8 mouse cellular contexts compared by ENCODE assay signal in the genomic region with DNA sequence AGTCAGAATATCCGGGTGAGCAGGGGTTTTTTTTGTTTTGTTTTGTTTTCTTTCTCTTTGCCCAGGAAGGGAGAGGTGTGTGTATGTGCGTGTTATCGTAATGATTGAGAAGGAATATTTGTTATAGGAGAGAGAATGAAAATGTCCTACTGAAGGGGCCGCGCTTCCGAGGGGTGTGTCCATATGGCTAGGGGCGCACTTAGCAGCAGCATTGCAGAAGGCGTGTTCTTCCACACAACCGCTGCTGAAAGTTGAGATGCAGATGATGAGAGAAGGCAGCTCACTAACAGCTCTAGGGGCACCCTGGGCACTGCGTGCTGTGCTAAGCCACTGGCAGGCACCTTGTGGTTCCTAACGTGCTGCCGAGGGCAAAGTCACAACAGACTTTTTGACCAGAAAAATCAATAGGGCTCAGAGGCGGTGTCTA. TPM values are rescaled to one million over a fixed set of nuclear protein-coding genes. Genes with fewer than 3 reads are reported as not detected.
DNase-seq lines count a peak whose midpoint lies in the region; ATAC-seq and TF ChIP-seq lines count a peak whose summit lies in the region.

No protein-coding gene starts in this region.

- POLR2A ChIA-PET in Patski (lab: Charles Lee) = interaction anchor here (0.8 to 1.4 kb wide), 5 partner anchors 8 to 67 kb away, joined by 4 to 5 read pairs (median 4); a partner anchor contains a TSS

- no peaks in the 10 kb centered on the region for H3K9me3 ChIP-seq in liver, embryonic 15.5 days (replicated peaks)
- no peaks in the 10 kb centered on the region for H3K9me3 ChIP-seq in neural tube, embryonic 13.5 days

- H3K4me3 ChIP-seq in liver, embryonic 15.5 days (replicated peaks) = peak overlapping the region; percentile 87
- H3K4me3 ChIP-seq in neural tube, embryonic 13.5 days = peak overlapping the region; percentile 87

- H3K4me2 ChIP-seq in liver, embryonic 15.5 days = peak overlapping the region; percentile 95
- H3K4me2 ChIP-seq in neural tube, embryonic 13.5 days = peak overlapping the region; percentile 95

- H3K27me3 ChIP-seq in Patski = no peaks in the 10 kb centered on the region
- no peaks in the 10 kb centered on the region for H3K27me3 ChIP-seq in liver, embryonic 15.5 days
- no peaks in the 10 kb centered on the region for H3K27me3 ChIP-seq in neural tube, embryonic 13.5 days

- ATAC-seq in Patski = peak; percentile 42
- ATAC-seq in erythroblast, adult 5-6 weeks (replicated peaks; ENCODE audit: low FRiP score, poor library complexity, severe bottlenecking) = peak; percentile 54
- 0 out of 2 replicates have a peak, but pooled peaks have one; percentile 8 for ATAC-seq in liver, embryonic 15.5 days (ENCODE audit: insufficient read depth)
- no peak for ATAC-seq in neural tube, embryonic 13.5 days (ENCODE audit: low read depth)

- peak overlapping the region; percentile 92 for H3K9ac ChIP-seq in liver, embryonic 15.5 days
- H3K9ac ChIP-seq in neural tube, embryonic 13.5 days = peak overlapping the region; percentile 97

- in situ Hi-C loops in Patski (cut with MboI; ENCODE audit: low pct_unique_long_range_greater_than_20kb) = loop anchor here (5.0 kb wide), 1 partner anchor 57 kb away; no protein-coding TSS in a partner anchor

- DNase-seq in CD4-positive helper T cell, adult 2 months (ENCODE audit: low read depth, low spot score) = peak; percentile 68
- DNase-seq in Patski (ENCODE audit: low read depth, low spot score) = no peak
- DNase-seq in induced T-regulatory cell, adult 2 months (ENCODE audit: low read depth) = peak; percentile 76
- no peak for DNase-seq in right cerebral cortex, postnatal 4 days
- DNase-seq in cerebellum, postnatal 36 days = no peak

- 3% methylated on average over 13 of the region's 13 CpGs for WGBS in liver, embryonic 15.5 days (ENCODE audit: insufficient replicate concordance)
- 3% methylated on average over 13 of the region's 13 CpGs for WGBS in neural tube, embryonic 13.5 days

- H3K4me1 ChIP-seq in liver, embryonic 15.5 days (replicated peaks) = peaks cover 55% of the 10 kb centered on the region
- H3K4me1 ChIP-seq in neural tube, embryonic 13.5 days (replicated peaks) = peaks cover 37% of the 10 kb centered on the region

- no peak for TF ChIP-seq CTCF in Patski (IDR thresholded peaks at IDR 0.05)

- H3K36me3 ChIP-seq in liver, embryonic 15.5 days (replicated peaks) = no peaks in the 10 kb centered on the region
- H3K36me3 ChIP-seq in neural tube, embryonic 13.5 days = no peaks in the 10 kb centered on the region

- peak overlapping the region; percentile 91 for H3K27ac ChIP-seq in liver, embryonic 15.5 days (replicated peaks)
- peak overlapping the region; percentile 95; the same call in 1 of the 2 replicates for H3K27ac ChIP-seq in neural tube, embryonic 13.5 days (replicated peaks)

- CTCF ChIA-PET in Patski (lab: Charles Lee) = no interaction called here

RNA-seq across cellular contexts. Expression of a gene that starts 1.1 kb away (rescaled TPM):
- polyA plus RNA-seq in Patski (2021) = 31.4 TPM
- total RNA-seq in erythroblast, adult 5-6 weeks (2015; ENCODE audit: low replicate concordance) = 9.6 and 12.5 TPM in 2 replicates
- 19.2 and 30.5 TPM in 2 replicates for total RNA-seq in erythroblast, adult 5-6 weeks (2017; ENCODE audit: low replicate concordance)
- 4.8 and 5.5 TPM in 2 replicates for polyA plus RNA-seq in liver, embryonic 15.5 days (2015; fragmentation: Nextera tagmentation; extraction: Ambion mirVana)
- polyA plus RNA-seq in neural tube, embryonic 13.5 days (2015; fragmentation: Nextera tagmentation; extraction: Ambion mirVana) = 22.4 and 25.7 TPM in 2 replicates

RNA-seq across cellular contexts. Expression of a gene that starts 46.2 kb away (rescaled TPM):
- polyA plus RNA-seq in Patski (2021) = not detected
- total RNA-seq in erythroblast, adult 5-6 weeks (2015; ENCODE audit: low replicate concordance) = not detected in 2 replicates
- total RNA-seq in erythroblast, adult 5-6 weeks (2017; ENCODE audit: low replicate concordance) = not detected in 2 replicates
- 1.2 and 1.9 TPM in 2 replicates for polyA plus RNA-seq in liver, embryonic 15.5 days (2015; fragmentation: Nextera tagmentation; extraction: Ambion mirVana)
- 0.39 TPM in 1 of 2 replicates, not detected in the other for polyA plus RNA-seq in neural tube, embryonic 13.5 days (2015; fragmentation: Nextera tagmentation; extraction: Ambion mirVana)

Comparison
In these comparisons a context has a peak if more than half of its experiments do, and no peak if none do; other contexts are left out.
1. DNase-seq: peak in CD4-positive helper T cell, adult 2 months (single experiment) and induced T-regulatory cell, adult 2 months (single experiment); none in Patski (single experiment), right cerebral cortex, postnatal 4 days (single experiment) and cerebellum, postnatal 36 days (0 of 2).